Mouse (Mus musculus) intestine, embryonic 16.5 days (tissue): ENCODE data around the gene Hdac7. TPM values are rescaled to one million over a fixed set of nuclear protein-coding genes. Genes with fewer than 3 reads are reported as not detected.

Experiments
- ATAC-seq: fragments of 200-750 bp; cut with Nextera tagmentation; 2 replicates; pipeline ENCODE4 v1.8.0; 2017; ENCODE audit warnings: moderate TSS enrichment, moderate library complexity
- H3K27ac ChIP-seq: fragments of 300-500 bp; sonication (generic); 2 replicates; pipeline ENCODE4 v1.5.1; 2014; ENCODE audit warnings: mild to moderate bottlenecking, low read length
- H3K27me3 ChIP-seq: fragments of 300-500 bp; sonication (generic); replicated peaks from 2 replicates; pipeline ENCODE4 v1.6.1; 2014; ENCODE audit warnings: low read length, control low read depth, mixed read lengths; ENCODE audit not compliant: control insufficient read depth, insufficient read depth
- H3K36me3 ChIP-seq: fragments of 300-500 bp; sonication (generic); 2 replicates; pipeline ENCODE4 v1.6.1; 2014; ENCODE audit warnings: low read length, control low read depth; ENCODE audit not compliant: control insufficient read depth, insufficient read depth
- H3K4me1 ChIP-seq: fragments of 300-500 bp; sonication (generic); 2 replicates; pipeline ENCODE4 v1.6.1; 2014; ENCODE audit warnings: low read length, control low read depth, mixed read lengths; ENCODE audit not compliant: control insufficient read depth, insufficient read depth
- H3K4me2 ChIP-seq: fragments of 300-500 bp; sonication (generic); 2 replicates; pipeline ENCODE4 v1.6.1; 2014; ENCODE audit warnings: low read depth, low read length, control low read depth
- H3K4me3 ChIP-seq: fragments of 300-500 bp; sonication (generic); 2 replicates; pipeline ENCODE4 v1.5.1; 2014; ENCODE audit warnings: mild to moderate bottlenecking, low read length
- H3K9ac ChIP-seq: fragments of 300-500 bp; sonication (generic); 2 replicates; pipeline ENCODE4 v1.6.1; 2014; ENCODE audit warnings: low read depth, low read length
- H3K9me3 ChIP-seq: fragments of 300-500 bp; sonication (generic); 2 replicates; pipeline ENCODE4 v1.6.1; 2016; ENCODE audit warnings: low read length, control low read depth; ENCODE audit not compliant: control insufficient read depth
- WGBS: fragments of 180-500 bp; shearing (Covaris S2); extraction: QIAGEN DNeasy Blood & Tissue Kit; methylation state at CpG from one replicate; pipeline ENCODE4 v1.1.7; 2014; 5-methylcytosine and 5-hydroxymethylcytosine counted together
- polyA plus RNA-seq: library from polyadenylated mRNA; unstranded; fragments of >200 nt; fragmentation: Nextera tagmentation; extraction: Ambion mirVana; gene quantifications from 2 replicates; pipeline ENCODE4 v1.2.1, GENCODE M21; 2015

Hdac7 gene
- polyA plus RNA-seq, 1 experiment from 2014 or later: 15.8 TPM

- Histone ChIP-seq H3K4me3 (peak overlapping the region; percentile 78), H3K27ac (peak overlapping the region; percentile 96), H3K9me3 (no peaks in the 10 kb centered on the region), H3K4me1 (peaks cover 46% of the 10 kb centered on the region), H3K36me3 (no peaks in the 10 kb centered on the region), H3K27me3 (no peaks in the 10 kb centered on the region), H3K9ac (peak overlapping the region; percentile 95), H3K4me2 (peak overlapping the region; percentile 89)
- ATAC-seq: peak; percentile 31
- under 1% methylated on average over 39 of the region's 39 CpGs for WGBS
Measured at GRCm38 (mm10) chr15:97830788-97831241, 13.5 kb downstream of the Hdac7 start.

GRCm38 (mm10) chr15:97830253-97830787 is 14.0 kb downstream of the Hdac7 start:
- 34% methylated on average over 12 of the region's 12 CpGs for WGBS
- peak overlapping the region; percentile 95 for H3K9ac ChIP-seq
- H3K4me1 ChIP-seq: peaks cover 51% of the 10 kb centered on the region
- peak overlapping the region; percentile 78 for H3K4me3 ChIP-seq
- no peaks in the 10 kb centered on the region for H3K9me3 ChIP-seq
- no peaks in the 10 kb centered on the region for H3K27me3 ChIP-seq
- no peak for ATAC-seq
- H3K36me3 ChIP-seq: no peaks in the 10 kb centered on the region
- peak overlapping the region; percentile 89 for H3K4me2 ChIP-seq
- H3K27ac ChIP-seq: peak overlapping the region; percentile 96

DNA sequence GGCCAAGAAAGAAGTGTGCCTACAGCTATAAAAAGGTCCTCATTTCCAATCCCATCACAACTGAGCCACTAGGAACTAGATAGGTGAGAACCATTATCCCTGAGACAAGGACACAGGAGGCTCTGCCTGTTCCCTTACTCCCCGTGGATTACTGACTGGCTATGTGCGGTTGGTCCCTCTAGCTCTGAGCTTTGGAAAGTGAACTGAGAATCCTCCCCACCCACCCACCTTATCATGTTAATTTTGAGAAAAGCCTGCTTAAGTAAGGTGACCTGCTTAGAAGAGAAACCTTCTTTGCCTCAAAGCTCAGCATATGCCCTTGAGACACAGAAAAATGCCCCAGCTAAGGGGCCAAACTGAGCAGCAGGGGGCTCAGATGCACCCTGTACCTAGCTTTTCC is 14.9 kb downstream of the Hdac7 start:
- peaks cover 60% of the 10 kb centered on the region for H3K4me1 ChIP-seq
- peak overlapping the region; percentile 83 for H3K27ac ChIP-seq
- no peaks in the 10 kb centered on the region for H3K36me3 ChIP-seq
- H3K9ac ChIP-seq: peak overlapping the region; percentile 95; the same call in 1 of the 2 replicates
- WGBS: 74% methylated on average over 2 of the region's 2 CpGs
- no peak for ATAC-seq
- peak overlapping the region; percentile 78 for H3K4me3 ChIP-seq
- peak overlapping the region; percentile 89 for H3K4me2 ChIP-seq
- no peaks in the 10 kb centered on the region for H3K9me3 ChIP-seq
- no peaks in the 10 kb centered on the region for H3K27me3 ChIP-seq

DNA sequence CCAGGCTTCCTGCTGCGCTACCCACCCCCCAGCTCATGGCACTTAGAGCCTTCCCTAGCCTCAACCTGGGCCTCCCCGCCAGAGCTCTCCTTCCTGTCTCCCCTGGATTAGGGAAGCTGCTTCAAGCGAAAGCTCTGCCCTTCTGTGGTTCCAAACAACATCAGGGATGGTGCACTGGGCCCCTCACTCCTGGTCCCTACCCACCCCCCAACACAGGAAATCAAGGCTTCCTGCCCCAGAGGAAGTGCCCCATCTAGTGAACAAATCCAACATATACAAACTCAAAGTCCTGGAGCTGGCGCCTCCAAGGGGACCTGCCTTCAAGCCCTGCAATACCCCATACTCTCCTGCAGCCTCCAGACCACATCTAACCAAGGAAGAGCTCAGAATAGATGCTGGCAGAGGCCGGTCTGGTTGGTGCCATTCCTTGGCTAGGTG is 15.4 kb downstream of the Hdac7 start:
- H3K4me1 ChIP-seq: peaks cover 63% of the 10 kb centered on the region
- peak overlapping the region; percentile 43; the same call in 1 of the 2 replicates for H3K9ac ChIP-seq
- peak overlapping the region; percentile 89 for H3K4me2 ChIP-seq
- H3K36me3 ChIP-seq: no peaks in the 10 kb centered on the region
- no peak for ATAC-seq
- H3K27me3 ChIP-seq: no peaks in the 10 kb centered on the region
- peak overlapping the region; percentile 78 for H3K4me3 ChIP-seq
- H3K27ac ChIP-seq: peak overlapping the region; percentile 83
- no peaks in the 10 kb centered on the region for H3K9me3 ChIP-seq
- 59% methylated on average over 5 of the region's 5 CpGs for WGBS

GRCm38 (mm10) chr15:97828221-97828842 is 16.0 kb downstream of the Hdac7 start:
- Histone ChIP-seq H3K27ac (peak overlapping the region; percentile 83), H3K9me3 (no peaks in the 10 kb centered on the region), H3K27me3 (no peaks in the 10 kb centered on the region), H3K4me2 (peak overlapping the region; percentile 89), H3K36me3 (no peaks in the 10 kb centered on the region), H3K9ac (peak overlapping the region; percentile 43), H3K4me1 (peaks cover 69% of the 10 kb centered on the region), H3K4me3 (peak overlapping the region; percentile 23)
- ATAC-seq: no peak
- WGBS: 46% methylated on average over 6 of the region's 6 CpGs

- H3K36me3 ChIP-seq: no peaks in the 10 kb centered on the region
- no peak overlapping the region for H3K27ac ChIP-seq
- 76% methylated on average over 8 of the region's 8 CpGs for WGBS
- H3K27me3 ChIP-seq: no peaks in the 10 kb centered on the region
- peaks cover 72% of the 10 kb centered on the region for H3K4me1 ChIP-seq
- no peak overlapping the region for H3K4me2 ChIP-seq
- no peak overlapping the region for H3K9ac ChIP-seq
- H3K9me3 ChIP-seq: no peaks in the 10 kb centered on the region
- no peak for ATAC-seq
- H3K4me3 ChIP-seq: no peak overlapping the region
Measured at GRCm38 (mm10) chr15:97827401-97827800, 16.9 kb downstream of the Hdac7 start.

DNA sequence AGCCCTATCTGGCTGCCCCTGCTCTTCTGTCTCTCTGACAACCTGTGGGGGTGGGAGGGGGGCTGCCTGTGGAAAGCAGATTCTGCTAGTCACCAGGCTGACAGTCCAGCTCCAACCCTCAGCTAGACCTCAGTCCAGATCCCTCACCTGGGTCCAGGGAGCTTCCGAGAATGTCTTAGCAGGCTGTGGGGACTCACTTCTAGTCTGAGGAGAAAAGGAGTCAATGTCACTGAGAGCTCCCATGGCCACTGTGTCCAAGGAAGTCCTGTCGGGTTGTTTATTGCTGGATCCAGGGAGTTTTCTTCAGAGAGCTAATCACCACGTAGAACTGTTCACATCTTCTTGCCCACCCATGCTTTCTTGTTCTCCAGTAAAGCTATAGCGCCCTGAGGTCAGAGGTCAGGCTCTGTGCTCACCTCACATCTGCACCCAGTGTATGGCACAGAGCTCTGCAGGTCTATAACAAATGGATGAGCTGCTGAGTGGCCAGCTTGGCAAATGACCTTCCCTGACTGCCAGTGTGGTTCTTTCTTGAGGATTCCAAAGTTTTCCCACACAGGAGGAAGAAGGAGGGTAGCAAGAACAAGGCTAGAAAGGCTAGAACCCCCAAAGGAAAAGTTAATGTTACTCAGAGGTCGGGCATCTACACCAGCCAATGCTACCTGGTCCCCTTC is 17.6 kb downstream of the Hdac7 start:
- 66% methylated on average over 5 of the region's 5 CpGs for WGBS
- Histone ChIP-seq H3K27ac (no peak overlapping the region), H3K36me3 (no peaks in the 10 kb centered on the region), H3K4me1 (peaks cover 74% of the 10 kb centered on the region), H3K9ac (0 out of 2 replicates have a peak overlapping the region, but pooled peaks have one; percentile 12), H3K4me2 (no peak overlapping the region), H3K27me3 (no peaks in the 10 kb centered on the region), H3K4me3 (no peak overlapping the region), H3K9me3 (no peaks in the 10 kb centered on the region)
- ATAC-seq: no peak

GRCm38 (mm10) chr15:97825941-97826587 is 18.2 kb downstream of the Hdac7 start:
- ATAC-seq: no peak
- H3K9ac ChIP-seq: peak overlapping the region; percentile 69
- H3K36me3 ChIP-seq: no peaks in the 10 kb centered on the region
- peak overlapping the region; percentile 79 for H3K4me2 ChIP-seq
- peak overlapping the region; percentile 83 for H3K27ac ChIP-seq
- 52% methylated on average over 12 of the region's 12 CpGs for WGBS
- peaks cover 79% of the 10 kb centered on the region for H3K4me1 ChIP-seq
- H3K27me3 ChIP-seq: no peaks in the 10 kb centered on the region
- H3K4me3 ChIP-seq: peak overlapping the region; percentile 52
- no peaks in the 10 kb centered on the region for H3K9me3 ChIP-seq
